Mouse (Mus musculus) stomach, postnatal 0 days (tissue): Measurements from ENCODE around the gene Pold1. TPM values are rescaled to one million over a fixed set of nuclear protein-coding genes. Genes with fewer than 3 reads are reported as not detected.

Experiments used
- ATAC-seq: fragments of 200-750 bp; cut with Nextera tagmentation; 2 replicates; pipeline ENCODE4 v1.8.0; 2017; ENCODE audit not compliant: low FRiP score, low TSS enrichment
- DNase-seq: peaks from one replicate; pipeline ENCODE4 v3.0.0-alpha.2; 2016; ENCODE audit warnings: low spot score
- H3K27ac ChIP-seq: fragments of 300-500 bp; sonication (generic); replicated peaks from 2 replicates; pipeline ENCODE4 v1.5.1; 2014; ENCODE audit warnings: mild to moderate bottlenecking, control low read depth
- H3K27me3 ChIP-seq: fragments of 300-500 bp; sonication (generic); 2 replicates; pipeline ENCODE4 v1.6.1; 2014; ENCODE audit warnings: low read length; ENCODE audit not compliant: control insufficient read depth, insufficient read depth
- H3K36me3 ChIP-seq: fragments of 300-500 bp; sonication (generic); 2 replicates; pipeline ENCODE4 v1.6.1; 2014; ENCODE audit warnings: low read length, mixed read lengths; ENCODE audit not compliant: control insufficient read depth, insufficient read depth
- H3K4me1 ChIP-seq: fragments of 300-500 bp; sonication (generic); replicated peaks from 2 replicates; pipeline ENCODE4 v1.6.1; 2014; ENCODE audit warnings: antibody characterized with exemption; ENCODE audit not compliant: control insufficient read depth, insufficient read depth
- H3K4me2 ChIP-seq: fragments of 300-500 bp; sonication (generic); replicated peaks from 2 replicates; pipeline ENCODE4 v1.6.1; 2014; ENCODE audit warnings: low read depth, mild to moderate bottlenecking, control low read depth, moderate library complexity
- H3K4me3 ChIP-seq: fragments of 300-500 bp; sonication (generic); 2 replicates; pipeline ENCODE4 v1.5.1; 2014; ENCODE audit warnings: low read depth, low read length, control low read depth
- H3K9ac ChIP-seq: fragments of 300-500 bp; sonication (generic); 2 replicates; pipeline ENCODE4 v1.6.1; 2014; ENCODE audit warnings: mild to moderate bottlenecking, low read length, control low read depth, mixed read lengths
- H3K9me3 ChIP-seq: fragments of 300-500 bp; sonication (generic); 2 replicates; pipeline ENCODE4 v1.6.1; 2016; ENCODE audit warnings: low read length; ENCODE audit not compliant: control insufficient read depth
- CTCF ChIP-seq: IDR thresholded peaks from 2 replicates; pipeline ENCODE4 v1.5.1; 2016; ENCODE audit warnings: antibody characterized with exemption, low read depth, mild to moderate bottlenecking, moderate library complexity
- EP300 ChIP-seq: optimal IDR thresholded peaks from 2 replicates; pipeline ENCODE3; 2016; ENCODE audit warnings: antibody characterized with exemption
- WGBS: fragments of 180-500 bp; shearing (Covaris S2); extraction: QIAGEN DNeasy Blood & Tissue Kit; methylation state at CpG from one replicate; pipeline ENCODE4 v1.1.7; 2014; 5-methylcytosine and 5-hydroxymethylcytosine counted together
- polyA plus RNA-seq: library from polyadenylated mRNA; unstranded; fragments of >200 nt; fragmentation: Nextera tagmentation; extraction: Ambion mirVana; gene quantifications from 2 replicates; pipeline ENCODE4 v1.2.1, GENCODE M21; 2015

The Pold1 gene
- polyA plus RNA-seq, 1 experiment from 2014 or later = 18.7 TPM

- Histone ChIP-seq H3K36me3 (peaks cover 23% of the 10 kb centered on the region), H3K9me3 (no peaks in the 10 kb centered on the region), H3K27ac (no peak overlapping the region), H3K4me3 (no peak overlapping the region), H3K9ac (no peak overlapping the region), H3K4me1 (no peaks in the 10 kb centered on the region; the same call in 1 of the 2 replicates), H3K27me3 (no peaks in the 10 kb centered on the region), H3K4me2 (no peak overlapping the region)
- WGBS = 93% methylated on average over 23 of the region's 23 CpGs
- TF ChIP-seq CTCF = no peak
- TF ChIP-seq EP300 = no peak
- DNase-seq (no peak), ATAC-seq (no peak)
These were observed 1.2 kb upstream of the Pold1 start for GRCm38 (mm10) chr7:44549621-44550408.

GRCm38 (mm10) chr7:44547725-44548124 is 924 bp downstream of the Pold1 start:
- peak overlapping the region; percentile 60 for H3K4me3 ChIP-seq
- H3K9ac ChIP-seq = no peak overlapping the region; the same call in 1 of the 2 replicates
- DNase-seq = no peak
- no peaks in the 10 kb centered on the region for H3K9me3 ChIP-seq
- TF ChIP-seq CTCF (no peak), EP300 (no peak)
- WGBS = 19% methylated on average over 5 of the region's 5 CpGs
- H3K4me2 ChIP-seq = peak overlapping the region; percentile 75
- H3K4me1 ChIP-seq = no peaks in the 10 kb centered on the region; the same call in 1 of the 2 replicates
- H3K36me3 ChIP-seq = peaks cover 23% of the 10 kb centered on the region
- ATAC-seq = no peak
- H3K27me3 ChIP-seq = no peaks in the 10 kb centered on the region
- H3K27ac ChIP-seq = no peak overlapping the region

- Histone ChIP-seq H3K36me3 (peaks cover 23% of the 10 kb centered on the region), H3K9me3 (no peaks in the 10 kb centered on the region), H3K4me2 (no peak overlapping the region), H3K27ac (no peak overlapping the region), H3K4me3 (no peak overlapping the region; the same call in 1 of the 2 replicates), H3K9ac (no peak overlapping the region), H3K4me1 (no peaks in the 10 kb centered on the region; the same call in 1 of the 2 replicates), H3K27me3 (no peaks in the 10 kb centered on the region)
- ATAC-seq (no peak), DNase-seq (no peak)
- TF ChIP-seq CTCF (no peak), EP300 (no peak)
- 92% methylated on average over 13 of the region's 13 CpGs for WGBS
These were observed 1.6 kb downstream of the Pold1 start for GRCm38 (mm10) chr7:44547041-44547440.

GRCm38 (mm10) chr7:44546274-44546673 is 2.4 kb downstream of the Pold1 start:
- Histone ChIP-seq H3K9ac (no peak overlapping the region), H3K36me3 (peaks cover 15% of the 10 kb centered on the region), H3K4me3 (no peak overlapping the region), H3K27me3 (no peaks in the 10 kb centered on the region), H3K27ac (no peak overlapping the region), H3K4me2 (no peak overlapping the region), H3K9me3 (no peaks in the 10 kb centered on the region), H3K4me1 (no peaks in the 10 kb centered on the region; the same call in 1 of the 2 replicates)
- TF ChIP-seq CTCF (no peak), EP300 (no peak)
- ATAC-seq (no peak), DNase-seq (no peak)
- 93% methylated on average over 3 of the region's 3 CpGs for WGBS

- peaks cover 11% of the 10 kb centered on the region; the same call in 1 of the 2 replicates for H3K36me3 ChIP-seq
- WGBS = 75% methylated on average over 12 of the region's 12 CpGs
- no peaks in the 10 kb centered on the region for H3K27me3 ChIP-seq
- H3K9me3 ChIP-seq = no peaks in the 10 kb centered on the region
- no peaks in the 10 kb centered on the region; the same call in 1 of the 2 replicates for H3K4me1 ChIP-seq
- no peak overlapping the region for H3K9ac ChIP-seq
- ATAC-seq (no peak), DNase-seq (no peak)
- TF ChIP-seq CTCF = no peak
- no peak for TF ChIP-seq EP300
- no peak overlapping the region for H3K27ac ChIP-seq
- H3K4me3 ChIP-seq = no peak overlapping the region
- H3K4me2 ChIP-seq = no peak overlapping the region
These were observed 5.6 kb downstream of the Pold1 start for GRCm38 (mm10) chr7:44543071-44543470.

- no peaks in the 10 kb centered on the region for H3K9me3 ChIP-seq
- H3K36me3 ChIP-seq = peaks cover 13% of the 10 kb centered on the region; the same call in 1 of the 2 replicates
- no peak overlapping the region for H3K27ac ChIP-seq
- WGBS = 93% methylated on average over 11 of the region's 11 CpGs
- H3K4me1 ChIP-seq = no peaks in the 10 kb centered on the region; the same call in 1 of the 2 replicates
- DNase-seq (no peak), ATAC-seq (no peak)
- no peak overlapping the region for H3K9ac ChIP-seq
- no peak overlapping the region for H3K4me3 ChIP-seq
- TF ChIP-seq EP300 = no peak
- TF ChIP-seq CTCF = no peak
- no peaks in the 10 kb centered on the region for H3K27me3 ChIP-seq
- H3K4me2 ChIP-seq = no peak overlapping the region
These were observed 6.1 kb downstream of the Pold1 start for GRCm38 (mm10) chr7:44542555-44542954.
